Mouse (Mus musculus) olfactory bulb, adult 2 months (tissue): Measurements from ENCODE around the gene Tnpo1. TPM values are rescaled to one million over a fixed set of nuclear protein-coding genes. Genes with fewer than 3 reads are reported as not detected.

Source experiments
- H3K27ac ChIP-seq: fragments of 200-500 bp; 2 replicates; pipeline ENCODE4 v1.5.1; 2012; ENCODE audit warnings: low read depth, low read length; ENCODE audit not compliant: insufficient read depth
- H3K4me1 ChIP-seq: fragments of 200-500 bp; 2 replicates; pipeline ENCODE4 v1.6.1; 2012; ENCODE audit warnings: low read length; ENCODE audit not compliant: control insufficient read depth, insufficient read depth
- H3K4me3 ChIP-seq: fragments of 200-500 bp; 2 replicates; pipeline ENCODE4 v1.5.1; 2012; ENCODE audit warnings: mild to moderate bottlenecking, low read depth, low read length, moderate library complexity; ENCODE audit not compliant: insufficient read depth
- CTCF ChIP-seq: fragments of 200-500 bp; IDR thresholded peaks from 2 replicates; pipeline ENCODE4 v1.5.1; 2012; ENCODE audit warnings: low read depth, mild to moderate bottlenecking, low read length, moderate library complexity; ENCODE audit not compliant: insufficient read depth
- POLR2A ChIP-seq: fragments of 200-500 bp; IDR thresholded peaks from 2 replicates; pipeline ENCODE4 v1.6.1; 2012; ENCODE audit warnings: mild to moderate bottlenecking, low read depth, low read length, moderate library complexity; ENCODE audit not compliant: insufficient read depth
- WGBS: fragments of 180-500 bp; shearing (Covaris S2); methylation state at CpG from one replicate; pipeline ENCODE4 v1.1.7; 2018; 5-methylcytosine and 5-hydroxymethylcytosine counted together
- polyA plus RNA-seq: library from polyadenylated mRNA; stranded (reverse); fragments of >200 nt; gene quantifications from 2 replicates; pipeline ENCODE4 v1.2.4, GENCODE M21; 2012; ENCODE audit warnings: low replicate concordance; ENCODE audit not compliant: missing spikeins, insufficient read depth, insufficient read length

Tnpo1 gene
- polyA plus RNA-seq, 1 experiment = not detected

DNA sequence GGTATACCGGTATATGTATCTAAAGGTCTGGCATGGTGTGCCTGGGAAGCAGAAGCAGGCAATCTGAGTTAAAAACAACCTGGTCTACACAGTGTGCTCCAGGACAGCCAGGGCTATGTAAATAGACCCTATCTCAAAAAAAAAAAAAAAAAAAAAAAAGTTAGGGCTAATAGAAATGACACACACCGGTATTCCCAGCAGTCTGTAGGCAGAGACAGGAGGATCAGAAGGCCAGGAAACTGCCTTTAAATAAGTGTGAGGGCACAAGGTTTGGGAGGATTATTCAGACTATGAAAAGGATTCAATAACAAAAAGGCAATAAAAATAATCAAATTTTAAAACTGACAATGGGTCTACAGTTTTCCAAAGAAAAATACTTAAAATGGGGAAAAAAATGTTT is 113.0 kb downstream of the Tnpo1 start:
- Histone ChIP-seq H3K4me3 (no peak overlapping the region), H3K4me1 (peaks cover 4% of the 10 kb centered on the region; the same call in 1 of the 2 replicates), H3K27ac (no peak overlapping the region)
- 76% methylated on average over 2 of the region's 2 CpGs for WGBS
- TF ChIP-seq CTCF = no peak
- TF ChIP-seq POLR2A = no peak

DNA sequence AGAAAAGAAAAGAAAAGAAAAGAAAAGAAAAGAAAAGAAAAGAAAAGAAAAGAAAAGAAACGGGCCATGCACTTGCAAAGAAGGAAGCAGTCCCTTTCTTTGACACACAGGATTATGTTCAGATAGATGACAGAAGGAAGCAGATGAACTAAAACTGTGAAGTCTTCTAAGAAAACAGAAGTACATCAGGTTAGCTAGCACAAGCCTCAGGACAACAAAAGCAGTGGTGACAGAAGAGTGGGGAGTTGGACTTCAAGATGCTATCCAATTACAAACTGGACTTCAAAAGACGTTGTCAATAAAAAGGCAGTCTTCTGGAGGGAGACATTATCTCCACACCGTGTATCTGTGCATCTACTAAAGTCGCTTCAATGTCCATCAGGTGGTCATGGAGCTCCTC is 113.9 kb downstream of the Tnpo1 start:
- no peak overlapping the region for H3K4me3 ChIP-seq
- H3K4me1 ChIP-seq = peaks cover 4% of the 10 kb centered on the region; the same call in 1 of the 2 replicates
- no peak for TF ChIP-seq POLR2A
- no peak for TF ChIP-seq CTCF
- H3K27ac ChIP-seq = no peak overlapping the region
- 81% methylated on average over 4 of the region's 4 CpGs for WGBS

- no peaks in the 10 kb centered on the region for H3K4me1 ChIP-seq
- H3K27ac ChIP-seq = no peak overlapping the region
- no peak for TF ChIP-seq CTCF
- no peak for TF ChIP-seq POLR2A
- H3K4me3 ChIP-seq = no peak overlapping the region
- 49% methylated on average over 6 of the region's 6 CpGs for WGBS
Observed at GRCm38 (mm10) chr13:98810143-98810542, 116.0 kb downstream of the Tnpo1 start.

DNA sequence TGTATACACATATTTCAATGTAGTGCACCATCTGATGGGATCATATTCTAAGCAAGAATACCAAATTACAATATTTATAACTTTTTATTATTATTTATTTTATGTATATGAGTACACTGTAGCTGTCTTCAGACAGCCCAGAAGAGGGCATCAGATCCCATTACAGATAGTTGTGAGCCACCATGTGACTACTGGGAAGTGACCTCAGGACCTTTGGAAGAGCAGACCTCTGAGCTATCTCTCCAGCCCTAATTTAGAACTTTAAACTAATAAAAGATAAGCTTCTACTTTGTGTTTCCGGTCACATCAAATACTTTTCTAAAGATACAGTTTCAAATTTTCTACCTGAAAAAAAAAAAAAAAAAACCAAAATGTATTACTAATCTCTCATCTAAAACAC is 117.1 kb downstream of the Tnpo1 start:
- Histone ChIP-seq H3K4me1 (no peaks in the 10 kb centered on the region), H3K4me3 (no peak overlapping the region), H3K27ac (no peak overlapping the region)
- TF ChIP-seq POLR2A = no peak
- no peak for TF ChIP-seq CTCF
- WGBS = 92% methylated on average over 1 of the region's 1 CpGs

DNA sequence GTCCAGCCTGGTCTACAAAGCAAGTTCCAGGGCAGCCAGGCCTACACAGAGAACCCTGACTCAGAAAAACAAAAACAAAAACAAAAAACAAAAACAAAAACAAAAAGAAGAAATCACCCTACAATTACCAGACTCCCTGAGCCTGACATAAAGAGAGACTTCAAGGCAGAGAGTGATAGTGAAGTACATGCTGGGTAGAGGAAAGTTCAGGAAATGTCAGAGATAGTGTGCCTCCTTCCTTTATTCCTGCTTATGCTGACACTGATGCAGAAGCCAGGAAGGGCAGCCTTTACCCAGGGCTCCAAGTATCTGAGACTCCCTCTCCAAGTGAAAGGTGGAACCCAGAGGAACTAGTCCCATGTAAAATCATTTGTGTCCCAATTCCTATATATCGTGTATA is 121.7 kb downstream of the Tnpo1 start:
- 94% methylated on average over 1 of the region's 1 CpGs for WGBS
- Histone ChIP-seq H3K27ac (no peak overlapping the region), H3K4me1 (no peaks in the 10 kb centered on the region), H3K4me3 (no peak overlapping the region)
- TF ChIP-seq CTCF (no peak), POLR2A (no peak)

- TF ChIP-seq CTCF = no peak
- no peak overlapping the region for H3K4me3 ChIP-seq
- WGBS = 56% methylated on average over 4 of the region's 4 CpGs
- H3K4me1 ChIP-seq = no peaks in the 10 kb centered on the region
- no peak overlapping the region for H3K27ac ChIP-seq
Observed at GRCm38 (mm10) chr13:98803699-98804098, 122.5 kb downstream of the Tnpo1 start.

GRCm38 (mm10) chr13:98802957-98803356 is 123.2 kb downstream of the Tnpo1 start:
- H3K4me1 ChIP-seq = no peaks in the 10 kb centered on the region
- 77% methylated on average over 3 of the region's 3 CpGs for WGBS
- H3K27ac ChIP-seq = no peak overlapping the region
- no peak overlapping the region for H3K4me3 ChIP-seq
- TF ChIP-seq POLR2A = no peak
- TF ChIP-seq CTCF = no peak

DNA sequence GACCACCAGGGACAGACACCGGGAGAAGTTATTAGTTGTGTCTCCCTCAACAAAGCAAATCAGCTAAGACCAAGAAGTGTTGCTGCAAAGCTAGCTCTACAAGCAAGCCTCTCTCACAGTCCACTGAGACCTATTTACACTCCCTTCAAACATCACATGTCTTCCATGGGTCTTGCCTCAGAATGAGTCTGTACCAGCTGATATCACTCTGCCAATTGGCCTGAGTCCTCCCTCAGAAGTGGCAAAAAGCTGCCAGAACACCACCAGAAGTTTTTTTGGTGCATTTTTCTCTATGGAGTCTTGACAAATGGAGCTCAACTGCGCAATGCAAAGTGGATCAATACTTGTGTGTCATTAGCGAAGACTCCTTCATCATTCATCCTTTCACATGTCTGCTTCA is 130.7 kb downstream of the Tnpo1 start:
- Histone ChIP-seq H3K4me1 (no peaks in the 10 kb centered on the region), H3K27ac (no peak overlapping the region), H3K4me3 (no peak overlapping the region)
- no peak for TF ChIP-seq POLR2A
- TF ChIP-seq CTCF = no peak
- WGBS = 91% methylated on average over 3 of the region's 3 CpGs

- TF ChIP-seq POLR2A = no peak
- TF ChIP-seq CTCF = no peak
- 100% methylated on average over 1 of the region's 1 CpGs for WGBS
- Histone ChIP-seq H3K27ac (no peak overlapping the region), H3K4me1 (no peaks in the 10 kb centered on the region), H3K4me3 (no peak overlapping the region)
Observed at GRCm38 (mm10) chr13:98792864-98793263, 133.3 kb downstream of the Tnpo1 start.

GRCm38 (mm10) chr13:98791693-98792092 is 134.5 kb downstream of the Tnpo1 start:
- WGBS = 96% methylated on average over 1 of the region's 1 CpGs

More at GRCm38 (mm10) chr13:98791693-98792092, 134.5 kb downstream of the Tnpo1 start:
- TF ChIP-seq CTCF = no peak
- TF ChIP-seq POLR2A = no peak
- no peak overlapping the region for H3K4me3 ChIP-seq
- no peaks in the 10 kb centered on the region for H3K4me1 ChIP-seq
- no peak overlapping the region for H3K27ac ChIP-seq

Other genes with a start within 250 kb of the Tnpo1 start
- gene Tmem171, start 231.6 kb downstream of the Tnpo1 start, polyA plus RNA-seq = not detected in 2 replicates
- gene Fcho2, start 110.9 kb downstream of the Tnpo1 start, polyA plus RNA-seq = not detected in 2 replicates
- not detected in 2 replicates for gene 1700024P04Rik, start 58.2 kb upstream of the Tnpo1 start, polyA plus RNA-seq